ENCODE assay signal across 8 mouse cellular contexts in genomic region chr11:106967630-106968029, GRCm38 (mm10). TPM values are rescaled to one million over a fixed set of nuclear protein-coding genes. Genes with fewer than 3 reads are reported as not detected.
DNase-seq lines count a peak whose midpoint lies in the region; ATAC-seq lines count a peak whose summit lies in the region.

No protein-coding gene starts in this region.

- no peaks in the 10 kb centered on the region for H3K27me3 ChIP-seq in heart, embryonic 14.5 days (ENCODE audit: control insufficient read depth, insufficient read depth, low read length)
- H3K27me3 ChIP-seq in forebrain, embryonic 13.5 days = no peaks in the 10 kb centered on the region

- peaks cover 2 to 4% of the 10 kb centered on the region in 2 experiments; a peak in 2 of 4 replicates for H3K4me1 ChIP-seq in heart, embryonic 14.5 days (ENCODE audit: control insufficient read depth in 2 of 2, insufficient read depth in 2 of 2, low read length in 2 of 2)
- H3K4me1 ChIP-seq in forebrain, embryonic 13.5 days = no peaks in the 10 kb centered on the region

- no peak overlapping the region for H3K4me3 ChIP-seq in heart, embryonic 14.5 days (ENCODE audit: control insufficient read depth in 1 of 2, insufficient read depth in 1 of 2, low read depth in 1 of 2, low read length in 2 of 2)
- H3K4me3 ChIP-seq in forebrain, embryonic 13.5 days = no peak overlapping the region

- peak overlapping the region; percentile 48 to 75 for H3K27ac ChIP-seq in heart, embryonic 14.5 days (replicated peaks in 1 of 2; ENCODE audit: control insufficient read depth in 1 of 2, insufficient read depth in 1 of 2, low read depth in 2 of 2, low read length in 2 of 2)
- H3K27ac ChIP-seq in forebrain, embryonic 13.5 days = no peak overlapping the region

- no peaks in the 10 kb centered on the region for H3K9me3 ChIP-seq in heart, embryonic 14.5 days (ENCODE audit: control insufficient read depth, low read length)
- no peaks in the 10 kb centered on the region for H3K9me3 ChIP-seq in forebrain, embryonic 13.5 days (replicated peaks)

- H3K4me2 ChIP-seq in heart, embryonic 14.5 days (ENCODE audit: low read length) = no peak overlapping the region
- H3K4me2 ChIP-seq in forebrain, embryonic 13.5 days = no peak overlapping the region

- peak; percentile 25 for DNase-seq in ovary, adult 18-20 months (ENCODE audit: low spot score)
- no peak for DNase-seq in ovary, postnatal 10 days (ENCODE audit: low spot score)
- peak; percentile 73 for DNase-seq in kidney, postnatal 36 days
- peak; percentile 49 for DNase-seq in skeletal muscle tissue, adult 2 months (ENCODE audit: low read depth, low spot score)
- no peak for DNase-seq in spleen, adult 12 weeks (ENCODE audit: low spot score)
- no peak for DNase-seq in cerebellum, adult 11-12 months

- no peak overlapping the region for H3K9ac ChIP-seq in heart, embryonic 14.5 days (ENCODE audit: low read length)
- H3K9ac ChIP-seq in forebrain, embryonic 13.5 days = no peak overlapping the region

- peak; percentile 71 for ATAC-seq in heart, embryonic 14.5 days (ENCODE audit: insufficient number of reproducible peaks, insufficient read depth, low FRiP score, low read depth)
- no peak for ATAC-seq in forebrain, embryonic 13.5 days

- 47% methylated on average over 10 of the region's 10 CpGs for WGBS in heart, embryonic 14.5 days
- 85% methylated on average over 10 of the region's 10 CpGs for WGBS in forebrain, embryonic 13.5 days

- no peaks in the 10 kb centered on the region for H3K36me3 ChIP-seq in heart, embryonic 14.5 days (ENCODE audit: control insufficient read depth, insufficient read depth, low read length)
- H3K36me3 ChIP-seq in forebrain, embryonic 13.5 days (ENCODE audit: poor library complexity, severe bottlenecking) = no peaks in the 10 kb centered on the region

RNA-seq across cellular contexts. Expression of gene Kpna2, which starts 31.7 kb away (rescaled TPM):
- polyA plus RNA-seq in heart, embryonic 14.5 days (2014; fragmentation: Nextera tagmentation; extraction: Ambion mirVana) = 228 and 258 TPM in 2 replicates
- 481 and 506 TPM in 2 replicates for polyA plus RNA-seq in forebrain, embryonic 13.5 days (2015; fragmentation: Nextera tagmentation; extraction: Ambion mirVana)

RNA-seq across cellular contexts. Expression of gene Smurf2, which starts 47.1 kb away (rescaled TPM):
- 16.5 and 17.4 TPM in 2 replicates for polyA plus RNA-seq in heart, embryonic 14.5 days (2014; fragmentation: Nextera tagmentation; extraction: Ambion mirVana)
- polyA plus RNA-seq in forebrain, embryonic 13.5 days (2015; fragmentation: Nextera tagmentation; extraction: Ambion mirVana) = 15.9 and 16.0 TPM in 2 replicates

RNA-seq across cellular contexts. Expression of gene 1810010H24Rik, which starts 57.9 kb away (rescaled TPM):
- polyA plus RNA-seq in heart, embryonic 14.5 days (2014; fragmentation: Nextera tagmentation; extraction: Ambion mirVana) = 3.1 and 4.1 TPM in 2 replicates
- polyA plus RNA-seq in forebrain, embryonic 13.5 days (2015; fragmentation: Nextera tagmentation; extraction: Ambion mirVana) = 2.6 and 2.8 TPM in 2 replicates

Comparison
In these comparisons a context has a peak if more than half of its experiments do, and no peak if none do; other contexts are left out.
1. DNase-seq: peak in ovary, adult 18-20 months (single experiment), kidney, postnatal 36 days (2 of 2) and skeletal muscle tissue, adult 2 months (single experiment); none in ovary, postnatal 10 days (single experiment), spleen, adult 12 weeks (single experiment) and cerebellum, adult 11-12 months (single experiment).